Mouse (Mus musculus): Measurements from ENCODE around the gene Ss18l1. TPM values are rescaled to one million over a fixed set of nuclear protein-coding genes. Genes with fewer than 3 reads are reported as not detected.

The Ss18l1 gene
- total RNA-seq, 1 experiment from 2014 or later = 13.6 TPM

- no peak for DNase-seq
Observed at GRCm38 (mm10) chr2:180087472-180087871, 45.2 kb downstream of the Ss18l1 start.

GRCm38 (mm10) chr2:180090285-180090684 is 48.0 kb downstream of the Ss18l1 start:
- DNase-seq = no peak

GRCm38 (mm10) chr2:180095711-180096110 is 53.4 kb downstream of the Ss18l1 start:
- no peak for DNase-seq

GRCm38 (mm10) chr2:180097585-180097984 is 55.3 kb downstream of the Ss18l1 start:
- DNase-seq = no peak

DNA sequence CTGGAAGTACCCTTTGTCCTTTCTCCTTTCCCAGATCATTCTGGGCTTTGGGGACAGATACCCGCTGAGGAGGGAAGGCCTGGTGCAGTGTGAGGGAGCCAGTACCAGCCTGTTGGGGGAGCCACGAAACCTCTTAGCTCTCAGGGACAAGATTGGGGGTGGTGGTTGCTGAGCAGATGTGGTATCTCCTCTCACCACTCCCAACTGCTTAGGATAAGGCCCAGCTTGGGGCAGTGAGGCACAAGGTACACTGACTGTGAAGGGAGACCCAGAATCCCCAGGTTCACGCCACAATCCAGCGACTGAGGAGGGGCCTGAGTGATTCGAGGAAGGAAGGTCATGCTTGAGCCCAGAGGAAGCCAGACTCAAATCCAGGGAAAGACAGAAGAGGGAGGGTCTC is 55.9 kb downstream of the Ss18l1 start:
- no peak for DNase-seq

DNA sequence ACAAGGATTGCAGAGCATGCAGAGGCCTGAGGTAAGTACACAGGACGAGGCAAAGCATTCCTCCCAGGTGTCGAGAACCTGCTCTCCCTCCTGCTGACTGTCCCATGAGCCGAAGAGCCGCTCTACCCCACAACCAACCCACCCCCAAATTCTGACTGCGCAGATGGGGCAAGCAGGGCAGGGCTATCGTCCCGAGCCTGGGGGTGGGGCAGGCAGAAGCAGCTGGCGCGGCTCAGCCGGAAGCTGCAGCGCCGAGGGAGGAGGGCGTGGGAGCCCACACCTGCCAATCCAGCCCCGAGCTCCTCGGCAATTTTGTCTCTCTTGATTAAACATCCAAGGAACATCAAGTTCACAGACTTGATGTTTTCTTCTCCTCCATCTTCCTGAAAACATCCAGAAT is 57.2 kb downstream of the Ss18l1 start:
- no peak for DNase-seq

DNA sequence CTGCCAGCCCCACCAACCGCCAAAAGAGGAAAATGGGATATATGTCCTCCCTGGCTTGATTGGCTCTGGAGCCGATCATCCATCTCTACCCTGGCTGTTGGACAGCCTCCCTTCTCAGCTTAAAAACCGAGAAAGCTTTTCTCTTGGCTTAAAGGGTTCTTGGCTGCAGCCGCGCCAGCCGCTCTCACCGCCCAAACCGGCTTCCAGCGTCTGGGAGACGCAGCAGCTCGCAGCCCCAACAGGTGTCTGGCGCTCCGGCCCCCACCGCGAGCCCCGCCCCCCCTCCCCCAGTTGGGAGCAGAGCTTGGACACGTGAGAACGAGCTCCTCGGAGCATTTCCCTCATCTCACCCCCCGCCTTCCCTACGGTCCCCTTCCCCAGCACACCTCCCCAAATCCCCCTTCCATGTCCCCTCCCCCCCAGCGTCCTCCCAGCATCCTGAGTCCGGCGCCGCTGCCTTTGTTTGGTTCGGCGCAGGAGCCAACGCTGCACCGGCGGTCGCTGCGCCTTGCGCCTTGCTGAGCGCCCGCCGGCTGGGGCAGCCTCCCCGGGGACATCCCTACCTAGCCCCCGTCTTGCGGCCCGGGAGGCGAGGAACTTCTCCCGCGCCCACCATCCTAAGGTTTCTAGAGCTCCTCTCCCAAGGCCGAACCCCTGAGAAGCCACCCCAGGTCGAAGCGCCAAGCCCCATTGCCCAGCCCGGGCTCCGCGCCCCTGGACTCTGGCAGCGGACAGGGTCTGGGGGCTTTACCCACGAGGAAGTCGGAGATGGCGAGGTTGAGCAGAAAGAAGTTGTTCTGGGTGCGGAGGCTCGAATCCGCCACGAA is 61.1 kb downstream of the Ss18l1 start:
- no peak for DNase-seq

DNA sequence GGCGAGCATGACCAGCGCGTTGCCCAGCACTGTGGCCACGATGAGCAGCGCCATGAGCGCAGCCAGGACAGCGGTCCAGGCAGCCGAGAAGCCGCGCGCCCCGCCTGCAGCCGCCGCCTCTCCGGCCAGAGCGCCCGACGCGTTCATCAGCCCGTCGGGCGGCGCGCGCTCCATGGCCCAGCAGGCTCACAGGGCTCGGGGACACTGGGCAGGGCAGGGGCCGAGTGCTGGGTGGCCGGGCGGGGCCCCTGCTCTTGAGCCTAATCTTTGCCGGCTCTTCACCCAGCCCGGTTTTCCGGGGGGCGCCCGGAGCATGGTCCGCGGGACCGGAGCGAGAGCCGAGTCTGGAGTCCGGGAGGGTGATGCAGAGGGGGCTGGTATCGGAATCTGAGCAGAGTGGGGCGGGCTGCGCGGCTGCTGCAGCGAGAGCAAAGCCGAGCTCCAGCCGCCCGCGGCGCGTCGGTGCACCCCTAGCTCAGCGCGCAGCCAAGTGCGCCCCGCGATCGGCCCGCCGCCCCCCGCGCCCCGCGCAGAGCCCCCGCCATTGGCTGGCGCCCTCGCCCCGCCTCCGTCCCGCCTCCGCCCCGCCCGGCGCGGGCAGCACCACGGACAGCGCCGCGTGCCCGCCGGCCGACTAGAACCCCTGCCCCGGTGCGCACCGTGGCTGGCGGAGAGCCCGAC is 61.8 kb downstream of the Ss18l1 start, which contains the start of gene Hrh3:
TSS of gene Hrh3 (minus strand) at position 511 of the 681 bp plus-strand sequence.
- peak; percentile 92 for DNase-seq

- no peak for DNase-seq
Observed at GRCm38 (mm10) chr2:180104659-180105377, 62.5 kb downstream of the Ss18l1 start.

DNA sequence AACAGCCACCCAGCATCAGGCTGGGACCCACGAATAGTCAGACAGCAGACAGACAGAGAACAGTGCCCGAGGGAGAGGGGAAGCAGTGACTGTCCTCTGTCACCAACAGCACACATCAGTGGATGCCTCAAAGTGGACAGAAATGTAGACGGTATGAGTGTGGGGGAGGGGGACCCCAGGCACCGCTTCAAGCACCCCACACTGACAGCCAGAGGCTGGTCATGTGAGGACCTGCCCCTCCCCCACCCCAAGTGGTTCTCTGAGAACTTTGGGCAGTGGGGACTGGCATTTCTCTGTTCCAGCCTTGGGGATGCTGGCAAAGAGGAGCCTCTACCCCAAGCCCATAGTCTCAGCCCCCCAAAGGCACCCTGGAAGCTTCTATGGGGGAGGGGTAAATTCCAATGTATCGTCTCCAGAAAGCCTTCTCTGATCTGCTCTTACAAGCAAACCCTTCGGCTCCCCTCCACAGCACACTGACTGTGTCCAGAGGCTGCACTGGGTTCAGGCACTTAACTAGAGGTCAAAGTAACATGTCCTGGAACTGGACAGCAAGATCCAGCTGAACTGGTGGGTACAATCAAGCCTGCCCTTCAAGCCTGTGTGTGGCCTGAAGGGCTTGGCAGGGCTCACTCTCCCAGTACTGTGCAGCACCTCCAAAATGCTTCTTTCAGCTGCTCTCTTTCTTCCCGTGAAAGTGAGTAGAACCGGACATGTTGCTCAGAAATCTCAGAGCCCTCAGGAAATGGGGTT is 63.3 kb downstream of the Ss18l1 start:
- DNase-seq = no peak

- DNase-seq = no peak
Observed at GRCm38 (mm10) chr2:180107081-180107480, 64.8 kb downstream of the Ss18l1 start.

GRCm38 (mm10) chr2:180108285-180108684 is 66.0 kb downstream of the Ss18l1 start:
- DNase-seq = no peak

- DNase-seq = peak; percentile 55
Observed at GRCm38 (mm10) chr2:180113909-180114890, 71.9 kb downstream of the Ss18l1 start.

DNA sequence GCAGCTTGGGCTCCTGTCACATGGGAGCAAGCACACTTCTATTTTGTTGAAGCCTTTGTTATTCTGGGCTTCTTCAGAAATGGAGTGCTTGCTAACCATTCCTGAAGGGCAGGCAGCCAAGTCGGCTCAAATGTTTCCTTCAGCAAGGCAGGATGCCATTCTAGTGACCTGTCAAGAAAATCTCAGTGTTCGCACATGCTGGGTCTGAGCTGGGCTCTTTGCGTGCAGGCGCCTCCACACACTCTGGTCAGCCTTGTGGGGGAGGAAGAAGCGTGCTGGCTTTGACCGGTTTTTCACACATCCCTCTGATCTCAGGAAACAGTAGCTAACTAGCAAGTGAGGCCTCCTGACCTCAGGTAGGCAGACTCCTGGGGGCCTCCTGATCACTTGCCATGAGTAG is 73.0 kb downstream of the Ss18l1 start:
- peak; percentile 47 for DNase-seq

DNA sequence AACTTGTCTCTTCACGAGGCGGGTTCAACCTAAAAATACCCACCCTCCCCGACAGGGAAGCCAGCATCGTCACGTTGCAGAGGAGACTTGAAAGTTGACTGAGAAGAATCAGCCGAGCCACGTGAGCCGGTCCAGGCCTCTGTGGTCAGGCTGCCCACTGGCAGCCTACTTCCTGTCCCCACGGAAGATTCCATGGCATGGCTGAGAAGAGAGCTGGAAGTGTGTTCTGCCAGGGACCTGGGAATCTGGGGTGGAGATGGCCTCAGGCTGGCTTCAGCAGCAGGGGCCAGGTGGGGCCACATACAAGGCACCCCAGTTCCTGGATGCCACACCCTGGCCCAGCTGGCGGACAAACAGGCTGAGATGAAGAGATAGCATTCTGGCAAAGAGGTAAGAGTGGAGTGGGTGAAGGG is 73.8 kb downstream of the Ss18l1 start:
- no peak for DNase-seq

GRCm38 (mm10) chr2:180116741-180117484 is 74.6 kb downstream of the Ss18l1 start:
- DNase-seq = no peak

- DNase-seq = no peak
Observed at GRCm38 (mm10) chr2:180117485-180118194, 75.3 kb downstream of the Ss18l1 start.

- DNase-seq = peak; percentile 99
Observed at GRCm38 (mm10) chr2:180118661-180119438, 76.5 kb downstream of the Ss18l1 start, which contains the start of gene Osbpl2. Gene Osbpl2, plus strand, starts transcription at chr2:180119306.
